Mouse (Mus musculus) heart, postnatal 10 days (tissue): Measurements from ENCODE around the gene Eif4e3. TPM values are rescaled to one million over a fixed set of nuclear protein-coding genes. Genes with fewer than 3 reads are reported as not detected.

ENCODE experiments used
- DNase-seq, 2 experiments: peaks; one replicate each; pipeline ENCODE4 v3.0.0; 2021
- intact Hi-C: fragments of 180-260 bp; cut with DNase I; formaldehyde crosslinking; loops from one replicate; pipeline ENCODE4 v1.15.1; 2025
- total RNA-seq, 2 experiments: library from RNA; stranded (reverse); gene quantifications; 2 replicates each; pipeline ENCODE4 v1.2.3; 2021

The Eif4e3 gene
- total RNA-seq = 10 to 100 TPM; 25.7 to 28.6 TPM

- intact Hi-C loops = loop anchor here (5.0 kb wide), 2 partner anchors 116 to 621 kb away; partner anchors contain the start of gene Rybp
- peak; percentile 78 to 79 for DNase-seq
Measured at GRCm38 (mm10) chr6:99666318-99667171, at the start of gene Eif4e3, which contains the start of gene Gm20696. Eif4e3 (minus strand) TSS chr6:99666771. Gm20696 (minus strand) TSS chr6:99666797.

- intact Hi-C loops = no loop called here
- no peak for DNase-seq
Measured at GRCm38 (mm10) chr6:99715913-99716312, 49.3 kb upstream of the Eif4e3 start.

GRCm38 (mm10) chr6:99715191-99715590 lies 48.6 kb upstream of the Eif4e3 start:
- intact Hi-C loops = no loop called here
- DNase-seq = no peak

GRCm38 (mm10) chr6:99713256-99713655 lies 46.7 kb upstream of the Eif4e3 start:
- no peak for DNase-seq
- intact Hi-C loops = no loop called here

GRCm38 (mm10) chr6:99711576-99712101 lies 45.1 kb upstream of the Eif4e3 start:
- intact Hi-C loops = no loop called here
- no peak for DNase-seq

- DNase-seq = no peak
- intact Hi-C loops = no loop called here
Measured at GRCm38 (mm10) chr6:99700484-99700883, 33.9 kb upstream of the Eif4e3 start.

GRCm38 (mm10) chr6:99692916-99693841 lies 26.6 kb upstream of the Eif4e3 start:
- intact Hi-C loops = no loop called here

GRCm38 (mm10) chr6:99692206-99692915 lies 25.8 kb upstream of the Eif4e3 start, which contains the start of gene Gpr27:
Gpr27 (plus strand) TSS chr6:99692679.
- DNase-seq = peak; percentile 18 to 31
- intact Hi-C loops = no loop called here

More at GRCm38 (mm10) chr6:99692916-99693841, 26.6 kb upstream of the Eif4e3 start:
- peak; percentile 19 to 42 for DNase-seq

GRCm38 (mm10) chr6:99691666-99692205 lies 25.2 kb upstream of the Eif4e3 start:
- no peak for DNase-seq
- intact Hi-C loops = no loop called here

- intact Hi-C loops = no loop called here
- no peak for DNase-seq
Measured at GRCm38 (mm10) chr6:99688513-99688912, 21.9 kb upstream of the Eif4e3 start.

- DNase-seq = no peak
- intact Hi-C loops = no loop called here
Measured at GRCm38 (mm10) chr6:99684899-99685298, 18.3 kb upstream of the Eif4e3 start.

GRCm38 (mm10) chr6:99683974-99684373 lies 17.4 kb upstream of the Eif4e3 start:
- intact Hi-C loops = no loop called here
- DNase-seq = no peak

GRCm38 (mm10) chr6:99678108-99678507 lies 11.5 kb upstream of the Eif4e3 start:
- no peak for DNase-seq
- intact Hi-C loops = no loop called here

GRCm38 (mm10) chr6:99677325-99677724 lies 10.8 kb upstream of the Eif4e3 start:
- no peak for DNase-seq
- intact Hi-C loops = no loop called here

- DNase-seq = no peak
- intact Hi-C loops = no loop called here
Measured at GRCm38 (mm10) chr6:99674482-99674881, 7.9 kb upstream of the Eif4e3 start.

- no peak for DNase-seq
- intact Hi-C loops = no loop called here
Measured at GRCm38 (mm10) chr6:99671768-99672167, 5.2 kb upstream of the Eif4e3 start.

- peak; percentile 50 to 74 for DNase-seq
- intact Hi-C loops = no loop called here
Measured at GRCm38 (mm10) chr6:99670481-99671119, 4.0 kb upstream of the Eif4e3 start.

- DNase-seq = no peak
- intact Hi-C loops = loop anchor here (5.0 kb wide), 2 partner anchors 113 to 618 kb away; partner anchors contain the start of gene Rybp
Measured at GRCm38 (mm10) chr6:99669481-99670325, 3.1 kb upstream of the Eif4e3 start.
